Mouse (Mus musculus): ENCODE results near the gene Whamm. TPM values are rescaled to one million over a fixed set of nuclear protein-coding genes. Genes with fewer than 3 reads are reported as not detected.

The Whamm gene
- 2.3 and 5.4 TPM in 2 replicates for polyA plus RNA-seq (2021; fragmentation: Nextera tagmentation)
- long read RNA-seq, experiment 1, result 0 reads
- long read RNA-seq, experiment 2, partial matches to known transcripts, result 0 of 2 reads
- long read RNA-seq, experiment 2, other reads (novel, unspliced or antisense), result 2 of 2 reads

GRCm38 (mm10) chr7:81571108-81571940, at the start of gene Whamm:
Gene Whamm, plus strand, starts transcription at chr7:81571266.

GRCm38 (mm10) chr7:81566892-81567291, 4.2 kb upstream of the Whamm start, which contains the start of gene Fsd2:
Gene Fsd2, minus strand, starts transcription at chr7:81566944.

Other genes starting within 250 kb of the Whamm start
- 2,131 and 2,206 TPM in 2 replicates for gene Rps17, start 226.0 kb upstream of the Whamm start, polyA plus RNA-seq (2021; fragmentation: Nextera tagmentation)
- 22.7 and 26.6 TPM in 2 replicates for gene Cpeb1, start 115.8 kb upstream of the Whamm start, polyA plus RNA-seq (2021; fragmentation: Nextera tagmentation)
- gene Ap3b2, start 77.3 kb upstream of the Whamm start, polyA plus RNA-seq (2021; fragmentation: Nextera tagmentation), result 49.0 and 53.9 TPM in 2 replicates
- not detected in 2 replicates for gene BC048679, start 73.0 kb upstream of the Whamm start, polyA plus RNA-seq (2021; fragmentation: Nextera tagmentation)
- gene Fsd2, start 4.3 kb upstream of the Whamm start, polyA plus RNA-seq (2021; fragmentation: Nextera tagmentation), result 0.10 and 0.27 TPM in 2 replicates
- 21.8 and 51.4 TPM in 2 replicates for gene Homer2, start 136.3 kb downstream of the Whamm start, polyA plus RNA-seq (2021; fragmentation: Nextera tagmentation)
- gene Ramac, start 191.7 kb downstream of the Whamm start, polyA plus RNA-seq (2021; fragmentation: Nextera tagmentation), result 186 and 227 TPM in 2 replicates
- 50.3 and 62.5 TPM in 2 replicates for gene 3110040N11Rik, start 218.2 kb downstream of the Whamm start, polyA plus RNA-seq (2021; fragmentation: Nextera tagmentation)